Mouse (Mus musculus): ENCODE measurements around the gene Cep170b.

Gene Cep170b

GRCm38 (mm10) chr12:112736636-112736925 is 16.3 kb downstream of the Cep170b start:
- DNase-seq (ENCODE audit: low read depth, low spot score): no peak

- DNase-seq (ENCODE audit: low read depth, low spot score): no peak
Observed at GRCm38 (mm10) chr12:112737081-112737480, 16.8 kb downstream of the Cep170b start.

GRCm38 (mm10) chr12:112737761-112738160 is 17.5 kb downstream of the Cep170b start:
- no peak for DNase-seq (ENCODE audit: low read depth, low spot score)

- no peak for DNase-seq (ENCODE audit: low read depth, low spot score)
Observed at GRCm38 (mm10) chr12:112738281-112739022, 18.2 kb downstream of the Cep170b start.

GRCm38 (mm10) chr12:112739023-112739568 is 18.8 kb downstream of the Cep170b start:
- no peak for DNase-seq (ENCODE audit: low read depth, low spot score)

- no peak for DNase-seq (ENCODE audit: low read depth, low spot score)
Observed at GRCm38 (mm10) chr12:112742768-112743167, 22.5 kb downstream of the Cep170b start.

- peak; percentile 85 for DNase-seq (ENCODE audit: low read depth, low spot score)
Observed at GRCm38 (mm10) chr12:112743168-112743975, 23.1 kb downstream of the Cep170b start.

- no peak for DNase-seq (ENCODE audit: low read depth, low spot score)
Observed at GRCm38 (mm10) chr12:112744211-112744610, 24.0 kb downstream of the Cep170b start.

GRCm38 (mm10) chr12:112744891-112745580 is 24.8 kb downstream of the Cep170b start:
- no peak for DNase-seq (ENCODE audit: low read depth, low spot score)

GRCm38 (mm10) chr12:112745716-112746115 is 25.5 kb downstream of the Cep170b start:
- DNase-seq (ENCODE audit: low read depth, low spot score): no peak

- no peak for DNase-seq (ENCODE audit: low read depth, low spot score)
Observed at GRCm38 (mm10) chr12:112746461-112746807, 26.2 kb downstream of the Cep170b start.

- DNase-seq (ENCODE audit: low read depth, low spot score): peak; percentile 84
Observed at GRCm38 (mm10) chr12:112746808-112747605, 26.8 kb downstream of the Cep170b start.

GRCm38 (mm10) chr12:112747606-112747970 is 27.3 kb downstream of the Cep170b start:
- no peak for DNase-seq (ENCODE audit: low read depth, low spot score)

- no peak for DNase-seq (ENCODE audit: low read depth, low spot score)
Observed at GRCm38 (mm10) chr12:112750976-112751375, 30.7 kb downstream of the Cep170b start.

- peak; percentile 64 for DNase-seq (ENCODE audit: low read depth, low spot score)
Observed at GRCm38 (mm10) chr12:112752399-112752798, 32.1 kb downstream of the Cep170b start.

- no peak for DNase-seq (ENCODE audit: low read depth, low spot score)
Observed at GRCm38 (mm10) chr12:112755900-112756299, 35.6 kb downstream of the Cep170b start.

GRCm38 (mm10) chr12:112757896-112758295 is 37.6 kb downstream of the Cep170b start:
- no peak for DNase-seq (ENCODE audit: low read depth, low spot score)

GRCm38 (mm10) chr12:112759471-112759870 is 39.2 kb downstream of the Cep170b start:
- no peak for DNase-seq (ENCODE audit: low read depth, low spot score)

GRCm38 (mm10) chr12:112760154-112760926 is 40.1 kb downstream of the Cep170b start, which contains the start of gene Pld4:
TSS of gene Pld4 (plus strand) at chr12:112760655.
- DNase-seq (ENCODE audit: low read depth, low spot score): no peak

- no peak for DNase-seq (ENCODE audit: low read depth, low spot score)
Observed at GRCm38 (mm10) chr12:112761411-112761810, 41.2 kb downstream of the Cep170b start.

GRCm38 (mm10) chr12:112762018-112762417 is 41.8 kb downstream of the Cep170b start:
- DNase-seq (ENCODE audit: low read depth, low spot score): no peak
